Mouse (Mus musculus) spleen, adult 2 months (tissue): ENCODE data around the gene Tpk1. TPM values are rescaled to one million over a fixed set of nuclear protein-coding genes. Genes with fewer than 3 reads are reported as not detected.

ENCODE experiments used
- DNase-seq, 2 experiments: peaks; one replicate each; pipeline versions ENCODE4 v3.0.0 to v3.0.0-alpha.2; 2012 to 2021; ENCODE audit warnings: low spot score in 2 of 2, low read depth in 1 of 2
- H3K27ac ChIP-seq: fragments of 200-500 bp; 2 replicates; pipeline ENCODE4 v1.5.1; 2012; ENCODE audit warnings: low read length, inconsistent platforms; ENCODE audit not compliant: insufficient read depth
- H3K27me3 ChIP-seq: fragments of 200-500 bp; 2 replicates; pipeline ENCODE4 v1.6.1; 2012; ENCODE audit warnings: mild to moderate bottlenecking, moderate library complexity, low read length, inconsistent platforms; ENCODE audit not compliant: control insufficient read depth, insufficient read depth
- H3K36me3 ChIP-seq: fragments of 200-500 bp; 2 replicates; pipeline ENCODE4 v1.6.1; 2012; ENCODE audit warnings: mild to moderate bottlenecking, low read length, inconsistent platforms; ENCODE audit not compliant: control insufficient read depth, insufficient read depth
- H3K4me1 ChIP-seq: fragments of 200-500 bp; 2 replicates; pipeline ENCODE4 v1.6.1; 2011; ENCODE audit warnings: inconsistent platforms; ENCODE audit not compliant: control insufficient read depth, insufficient read depth, insufficient read length
- H3K4me3 ChIP-seq: fragments of 200-500 bp; 2 replicates; pipeline ENCODE4 v1.5.1; 2011; ENCODE audit warnings: mild to moderate bottlenecking, inconsistent platforms; ENCODE audit not compliant: insufficient read depth, insufficient read length; ENCODE audit errors: extremely low read depth
- CTCF ChIP-seq: fragments of 200-500 bp; IDR thresholded peaks from 2 replicates; pipeline ENCODE4 v1.5.1; 2011; ENCODE audit warnings: mild to moderate bottlenecking, inconsistent platforms; ENCODE audit not compliant: insufficient read depth, insufficient read length, insufficient replicate concordance; ENCODE audit errors: extremely low read depth
- POLR2A ChIP-seq: fragments of 200-500 bp; IDR thresholded peaks from 2 replicates; pipeline ENCODE4 v1.6.1; 2011; ENCODE audit warnings: low read depth, low read length, inconsistent platforms
- WGBS: fragments of 180-500 bp; shearing (Covaris S2); methylation state at CpG from one replicate; pipeline ENCODE4 v1.1.7; 2018; 5-methylcytosine and 5-hydroxymethylcytosine counted together
- polyA plus RNA-seq: library from polyadenylated mRNA; depleted of rRNA; stranded (reverse); fragments of >200 nt; gene quantifications from 2 replicates; pipeline ENCODE4 v1.2.3, GENCODE M21; 2012; rRNA removed

The Tpk1 gene
- 1.4 and 1.6 TPM in 2 replicates for polyA plus RNA-seq

GRCm38 (mm10) chr6:43665677-43666546, at the start of gene Tpk1:
Gene Tpk1 (minus strand): TSS chr6:43666278.
- peak; percentile 84 to 91 for DNase-seq
- WGBS = 1% methylated on average over 63 of the region's 63 CpGs
- H3K4me3 ChIP-seq = peak within 1 kb of the TSS; percentile 86
- H3K27ac ChIP-seq = peak within 1 kb of the TSS; percentile 75
- TF ChIP-seq CTCF (no peak), POLR2A (peak; percentile 45; the same call in 1 of the 2 replicates)
- no peaks in the 10 kb centered on the region for H3K36me3 ChIP-seq
- no peaks in the 10 kb centered on the region for H3K4me1 ChIP-seq
- no peaks in the 10 kb centered on the region for H3K27me3 ChIP-seq

GRCm38 (mm10) chr6:43702810-43703614, 36.9 kb upstream of the Tpk1 start:
- Histone ChIP-seq H3K27me3 (no peaks in the 10 kb centered on the region), H3K27ac (no peak overlapping the region), H3K4me1 (no peaks in the 10 kb centered on the region), H3K36me3 (no peaks in the 10 kb centered on the region), H3K4me3 (no peak overlapping the region)
- DNase-seq = no peak
- WGBS = 77% methylated on average over 6 of the region's 6 CpGs
- no peak for TF ChIP-seq POLR2A
- TF ChIP-seq CTCF = no peak

GRCm38 (mm10) chr6:43691863-43692262, 25.8 kb upstream of the Tpk1 start:
- WGBS = 38% methylated on average over 1 of the region's 1 CpGs

GRCm38 (mm10) chr6:43685985-43686384, 19.9 kb upstream of the Tpk1 start:
- 46% methylated on average over 2 of the region's 2 CpGs for WGBS
- H3K27ac ChIP-seq = no peak overlapping the region
- no peaks in the 10 kb centered on the region for H3K4me1 ChIP-seq
- no peak overlapping the region for H3K4me3 ChIP-seq
- no peak for DNase-seq
- no peaks in the 10 kb centered on the region for H3K27me3 ChIP-seq
- TF ChIP-seq CTCF = no peak
- no peak for TF ChIP-seq POLR2A
- no peaks in the 10 kb centered on the region for H3K36me3 ChIP-seq

More at GRCm38 (mm10) chr6:43691863-43692262, 25.8 kb upstream of the Tpk1 start:
- Histone ChIP-seq H3K36me3 (no peaks in the 10 kb centered on the region), H3K4me3 (no peak overlapping the region), H3K4me1 (no peaks in the 10 kb centered on the region), H3K27ac (no peak overlapping the region), H3K27me3 (no peaks in the 10 kb centered on the region)
- DNase-seq = no peak
- TF ChIP-seq POLR2A = no peak
- no peak for TF ChIP-seq CTCF

GRCm38 (mm10) chr6:43682535-43682934, 16.5 kb upstream of the Tpk1 start:
- no peaks in the 10 kb centered on the region for H3K36me3 ChIP-seq
- no peak overlapping the region for H3K27ac ChIP-seq
- H3K27me3 ChIP-seq = no peaks in the 10 kb centered on the region
- no peaks in the 10 kb centered on the region for H3K4me1 ChIP-seq
- TF ChIP-seq CTCF (no peak), POLR2A (no peak)
- no peak for DNase-seq
- WGBS = 94% methylated on average over 2 of the region's 2 CpGs
- H3K4me3 ChIP-seq = no peak overlapping the region

GRCm38 (mm10) chr6:43678689-43679212, 12.7 kb upstream of the Tpk1 start:
- 86% methylated on average over 2 of the region's 2 CpGs for WGBS
- Histone ChIP-seq H3K36me3 (no peaks in the 10 kb centered on the region), H3K27ac (no peak overlapping the region), H3K4me3 (no peak overlapping the region), H3K4me1 (no peaks in the 10 kb centered on the region), H3K27me3 (no peaks in the 10 kb centered on the region)
- DNase-seq = no peak
- TF ChIP-seq CTCF = no peak
- no peak for TF ChIP-seq POLR2A

GRCm38 (mm10) chr6:43677566-43677965, 11.5 kb upstream of the Tpk1 start:
- H3K27me3 ChIP-seq = no peaks in the 10 kb centered on the region
- H3K4me3 ChIP-seq = no peak overlapping the region
- no peaks in the 10 kb centered on the region for H3K36me3 ChIP-seq
- TF ChIP-seq CTCF (no peak), POLR2A (no peak)
- WGBS = 82% methylated on average over 3 of the region's 3 CpGs
- no peak overlapping the region for H3K27ac ChIP-seq
- DNase-seq = no peak
- H3K4me1 ChIP-seq = no peaks in the 10 kb centered on the region
